Mouse (Mus musculus): Measurements from ENCODE around the gene Sucla2.
"Not testable (repeated sequence)": the region's sequence is repeated elsewhere in the genome, so short reads cannot be mapped to it uniquely, and the experiment has no call there.

Gene Sucla2

DNA sequence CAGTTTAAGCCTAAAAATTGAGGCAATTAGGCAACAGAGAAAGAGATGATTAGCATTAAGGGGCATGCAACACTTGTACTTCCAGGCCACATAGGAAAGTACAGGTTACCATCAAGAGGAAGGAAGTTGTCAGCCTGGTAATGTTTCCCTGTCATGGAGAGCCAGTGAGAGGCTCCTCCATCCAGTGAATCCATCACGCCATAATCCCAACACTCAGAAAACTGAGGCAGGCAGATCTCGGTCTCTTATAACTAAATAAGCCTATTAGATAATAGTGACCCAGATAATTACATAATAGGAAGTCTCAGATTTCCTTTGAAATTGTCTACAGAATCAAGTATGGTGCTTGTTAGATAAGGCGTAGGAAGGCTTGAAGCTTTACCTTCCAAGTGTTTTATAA lies 983 bp upstream of the Sucla2 start:
- no peak for DNase-seq

- not testable (repeated sequence) for DNase-seq
These were observed 3.5 kb downstream of the Sucla2 start for GRCm38 (mm10) chr14:73528661-73529060.

DNA sequence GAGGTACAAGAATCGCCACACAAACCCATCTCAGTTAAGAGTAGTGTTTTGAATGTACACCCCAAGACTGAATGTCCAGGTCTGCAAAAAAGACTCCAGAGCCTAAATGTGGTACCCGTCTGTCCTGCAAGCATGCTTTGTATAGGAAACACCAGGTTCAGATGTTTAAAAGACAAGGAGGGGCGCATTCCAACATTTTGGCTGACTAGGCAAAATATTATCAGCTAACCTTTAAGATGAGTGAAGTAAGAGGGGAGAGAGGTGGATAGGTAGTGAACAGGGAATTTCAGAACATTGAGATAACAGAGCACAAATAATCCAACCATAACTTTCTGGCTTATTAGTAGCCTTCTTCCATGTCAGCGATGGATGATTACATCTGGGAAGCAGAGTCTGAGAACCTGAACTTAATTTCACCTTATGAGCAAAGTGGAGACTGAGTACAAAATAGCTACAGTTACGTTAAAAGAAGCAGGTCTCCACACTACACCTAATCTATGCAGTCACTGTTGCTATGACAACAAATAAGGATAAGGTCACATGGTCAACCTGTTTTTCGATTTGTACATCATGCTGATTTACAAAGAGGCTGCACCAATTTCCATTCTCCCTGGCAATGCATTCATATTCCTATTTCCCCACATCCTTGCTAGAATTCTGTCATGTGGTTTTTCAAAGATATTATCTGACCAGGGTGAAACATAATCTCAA lies 8.8 kb downstream of the Sucla2 start:
- DNase-seq = no peak

- no peak for DNase-seq
These were observed 10.5 kb downstream of the Sucla2 start for GRCm38 (mm10) chr14:73535641-73536040.

DNA sequence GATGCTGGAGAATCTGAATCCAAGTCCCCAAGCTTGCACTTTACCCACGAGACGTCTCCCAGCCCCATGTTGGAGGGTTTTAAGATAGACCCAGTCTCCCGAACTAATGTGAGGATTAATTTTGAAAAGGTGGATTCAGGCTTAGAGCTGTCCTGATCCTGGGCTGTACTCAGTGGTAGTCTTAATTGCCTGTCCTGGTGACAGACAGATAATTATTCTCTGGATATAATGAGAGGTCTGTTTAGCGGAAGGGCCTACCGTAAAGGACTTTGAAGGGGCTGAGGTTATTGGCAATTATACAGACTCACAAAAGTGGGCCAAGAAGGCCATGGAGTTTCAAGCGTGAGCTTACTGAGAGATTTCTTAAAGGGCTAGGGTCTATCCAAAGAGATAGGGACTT lies 18.7 kb downstream of the Sucla2 start:
- DNase-seq = no peak

DNA sequence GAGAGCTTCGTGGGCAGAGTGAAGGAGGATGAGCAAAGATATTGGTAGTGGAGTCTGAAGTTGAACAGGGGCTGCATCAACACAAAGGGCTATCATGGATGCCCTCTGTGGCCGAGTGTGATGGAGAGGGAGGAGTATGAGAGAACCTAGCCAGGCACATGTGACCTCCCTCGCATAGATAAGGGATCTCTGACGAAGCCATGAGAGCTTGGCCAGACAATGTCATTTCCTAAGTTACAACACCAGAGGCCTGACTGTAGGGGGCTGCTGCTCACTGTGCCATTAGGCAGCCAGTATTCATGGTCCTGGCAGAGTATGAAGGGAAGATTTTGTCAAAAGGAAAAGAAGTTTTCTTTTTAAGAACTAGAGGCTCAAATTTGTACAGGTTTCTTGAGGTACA lies 21.9 kb downstream of the Sucla2 start:
- no peak for DNase-seq

- DNase-seq = no peak
These were observed 22.9 kb downstream of the Sucla2 start, which contains the start of gene Nudt15 for GRCm38 (mm10) chr14:73548051-73548450. Gene Nudt15, minus strand, starts transcription at chr14:73548242.

- DNase-seq = no peak
These were observed 25.2 kb downstream of the Sucla2 start for GRCm38 (mm10) chr14:73550291-73550690.

DNA sequence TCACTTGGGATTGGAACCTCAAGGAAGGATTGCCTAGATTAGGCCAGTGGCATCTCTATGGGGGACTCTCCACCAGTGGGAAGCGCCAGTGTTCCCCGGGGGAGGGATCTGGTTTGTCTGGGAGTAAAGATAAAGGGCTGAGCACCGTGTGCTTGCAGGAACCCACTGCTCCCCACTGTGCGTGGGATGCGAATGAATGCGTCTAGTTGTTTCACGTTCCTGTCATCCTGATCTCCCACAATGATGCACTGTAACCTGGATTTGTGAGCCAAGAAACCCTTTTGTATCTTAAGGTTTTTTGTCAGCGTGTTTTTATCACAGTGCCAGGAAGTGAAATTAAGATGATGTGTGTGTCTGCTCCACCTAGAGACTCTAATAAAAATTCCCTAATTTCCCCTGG lies 25.6 kb downstream of the Sucla2 start:
- no peak for DNase-seq

GRCm38 (mm10) chr14:73551164-73551563 lies 26.0 kb downstream of the Sucla2 start:
- DNase-seq = no peak

- peak; percentile 95 for DNase-seq
These were observed 27.4 kb downstream of the Sucla2 start for GRCm38 (mm10) chr14:73552341-73553121.

GRCm38 (mm10) chr14:73553122-73553696 lies 28.1 kb downstream of the Sucla2 start:
- no peak for DNase-seq

- not testable (repeated sequence) for DNase-seq
These were observed 44.7 kb downstream of the Sucla2 start for GRCm38 (mm10) chr14:73569831-73570230.

- DNase-seq = no peak
These were observed 46.0 kb downstream of the Sucla2 start for GRCm38 (mm10) chr14:73571143-73571542.

GRCm38 (mm10) chr14:73574053-73574452 lies 48.9 kb downstream of the Sucla2 start:
- no peak for DNase-seq

GRCm38 (mm10) chr14:73576336-73576735 lies 51.2 kb downstream of the Sucla2 start:
- DNase-seq = no peak

- DNase-seq = peak; percentile 8
These were observed 63.0 kb downstream of the Sucla2 start for GRCm38 (mm10) chr14:73588080-73588479.

GRCm38 (mm10) chr14:73592166-73592565 lies 67.0 kb downstream of the Sucla2 start:
- DNase-seq = no peak

DNA sequence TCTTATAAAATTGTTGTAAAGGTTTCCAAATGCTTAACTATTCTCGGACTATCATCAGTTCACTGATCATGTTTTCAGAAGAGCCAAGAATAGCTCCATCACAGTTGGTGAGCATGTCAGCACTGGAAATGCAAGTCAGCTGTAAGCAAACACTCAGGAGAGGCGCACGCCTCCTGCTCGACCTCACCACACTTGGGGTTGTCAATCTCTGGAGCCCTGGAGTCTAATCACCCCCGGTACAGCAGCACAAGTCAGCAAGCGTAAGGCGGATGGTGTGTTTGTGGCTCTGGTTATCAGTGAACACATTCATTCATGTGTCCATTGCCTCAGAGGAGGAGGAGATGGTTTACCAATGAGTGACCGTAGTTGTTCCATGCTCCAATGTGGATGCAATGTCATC lies 74.6 kb downstream of the Sucla2 start:
- no peak for DNase-seq

GRCm38 (mm10) chr14:73607732-73608131 lies 82.6 kb downstream of the Sucla2 start:
- DNase-seq = no peak

DNA sequence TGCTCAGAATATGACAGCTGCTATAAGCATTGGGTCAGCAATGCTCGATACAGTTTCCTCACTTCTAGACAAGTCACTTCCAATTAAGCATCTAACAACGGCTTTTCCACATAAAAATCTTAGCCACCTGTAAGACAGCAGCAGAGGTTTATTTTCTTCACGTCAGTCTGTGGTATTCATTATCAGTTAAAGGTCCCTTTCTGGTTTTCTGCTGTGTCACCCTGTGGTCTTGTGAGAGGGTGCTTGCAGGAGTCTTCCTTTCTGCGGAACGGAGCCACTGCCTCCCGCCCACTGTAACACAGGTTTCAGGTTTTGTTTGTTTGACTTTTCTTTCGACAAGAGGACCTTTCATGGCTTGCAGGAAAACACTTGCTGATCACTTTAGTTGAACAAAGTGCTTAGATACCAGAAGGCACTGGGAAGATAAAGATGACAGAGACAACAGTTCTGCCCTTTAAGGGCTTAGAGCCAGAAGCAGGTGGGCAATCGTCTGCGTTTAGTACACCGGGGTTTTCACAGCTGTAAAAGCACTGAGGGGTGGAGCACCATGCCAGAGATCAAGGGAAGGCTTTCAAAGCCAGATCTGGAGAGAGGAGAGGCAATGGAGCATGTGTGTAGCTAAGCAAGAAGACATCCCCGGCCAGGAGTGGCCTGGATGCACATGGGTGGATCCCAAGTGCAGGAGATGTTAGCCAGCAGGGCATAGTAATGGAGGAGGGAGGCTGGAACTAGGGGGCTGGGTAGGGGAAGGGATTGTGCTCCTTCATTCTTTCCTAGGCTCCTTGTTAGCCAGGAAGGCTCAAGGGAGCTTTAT lies 83.8 kb downstream of the Sucla2 start:
- peak; percentile 16 for DNase-seq

- not testable (repeated sequence) for DNase-seq
These were observed 89.8 kb downstream of the Sucla2 start for GRCm38 (mm10) chr14:73614961-73615360.

DNA sequence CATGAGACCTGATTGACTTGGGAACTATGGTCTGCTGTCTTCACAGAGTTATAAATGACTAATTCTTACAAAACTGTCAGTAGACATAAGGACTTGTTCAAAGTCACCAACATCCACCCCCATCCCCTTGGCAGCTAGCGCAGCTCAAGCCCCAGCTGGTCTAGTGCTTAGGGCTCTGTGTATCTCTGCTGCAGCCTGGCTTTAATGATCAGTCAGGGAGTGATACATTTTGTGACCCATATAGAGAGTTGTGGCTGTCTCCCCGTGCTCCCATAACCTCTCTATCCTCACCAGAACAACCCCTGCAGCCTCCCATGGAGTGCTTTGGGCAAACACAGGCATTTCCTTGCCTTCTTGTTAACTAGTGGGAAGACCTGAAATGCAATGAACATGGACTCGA lies 95.8 kb downstream of the Sucla2 start:
- no peak for DNase-seq
